Mouse (Mus musculus): ENCODE measurements around the gene Lrrc61. TPM values are rescaled to one million over a fixed set of nuclear protein-coding genes. Genes with fewer than 3 reads are reported as not detected.
A peak's percentile ranks its signal among the peaks of the same experiment; 100 is the strongest.
"Not testable (repeated sequence)": the region's sequence is repeated elsewhere in the genome, so short reads cannot be mapped to it uniquely, and the experiment has no call there.

Lrrc61 gene
- 10 to 100 TPM; 15.8 to 20.1 TPM for total RNA-seq (2021)
- long read RNA-seq, experiment 1, transcript Lrrc61-202 (3 exons, 2,913 nt) = major isoform, 5 of 17 reads
- long read RNA-seq, experiment 1, partial matches to known transcripts = 0 of 17 reads
- long read RNA-seq, experiment 1, other reads (novel, unspliced or antisense) = 7 of 17 reads
- long read RNA-seq, experiment 2, partial matches to known transcripts = 0 of 22 reads
- long read RNA-seq, experiment 2, other reads (novel, unspliced or antisense) = 10 of 22 reads

- peak; percentile 97 to 99 for DNase-seq (ENCODE audit: low spot score in 2 of 2)
These were observed at the start of gene Lrrc61 for GRCm38 (mm10) chr6:48554280-48555103. Lrrc61 (plus strand) TSS chr6:48554796.

- no peak for DNase-seq (ENCODE audit: low spot score in 2 of 2)
These were observed 46.5 kb upstream of the Lrrc61 start for GRCm38 (mm10) chr6:48508087-48508486.

DNA sequence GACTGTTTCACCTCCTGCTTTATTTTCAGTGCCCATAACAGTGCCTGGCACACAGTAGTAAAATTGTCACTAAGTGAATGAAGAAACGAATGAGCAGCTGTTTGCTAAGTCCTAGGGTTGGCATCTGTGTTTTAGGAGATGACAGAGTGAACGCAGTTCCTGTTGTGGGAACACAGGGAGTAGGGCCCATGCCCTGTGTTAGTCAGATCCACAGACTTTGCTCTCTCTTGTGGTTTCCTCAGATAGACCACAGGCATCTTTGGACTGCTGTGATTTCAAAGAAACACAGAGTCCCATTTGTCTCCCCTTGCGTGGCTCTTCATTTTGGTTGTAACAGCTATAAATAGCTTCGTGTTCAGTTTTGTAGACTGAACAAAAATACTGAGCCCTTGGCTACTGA, 44.2 kb upstream of the Lrrc61 start:
- DNase-seq (ENCODE audit: low spot score in 2 of 2) = no peak

DNA sequence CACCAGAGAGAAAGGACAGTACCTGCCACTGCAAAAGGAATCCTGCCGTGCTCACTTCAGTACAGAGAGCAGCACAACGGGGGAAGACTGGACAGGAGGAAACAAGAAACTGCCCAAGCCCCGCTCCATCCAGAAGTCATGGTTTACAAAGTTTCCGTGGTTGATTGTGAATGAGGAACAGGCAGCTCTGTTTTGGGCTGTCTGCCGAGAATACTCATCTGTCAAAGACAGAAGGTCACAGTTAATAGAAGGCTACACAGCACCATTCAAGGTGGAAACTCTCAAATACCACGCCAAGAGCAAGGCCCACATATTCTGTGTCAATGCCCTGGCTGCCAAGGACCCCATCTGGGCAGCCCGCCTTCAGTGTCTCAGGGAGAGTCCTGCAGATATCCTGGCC, 42.7 kb upstream of the Lrrc61 start:
- DNase-seq (ENCODE audit: low spot score in 2 of 2) = no peak

- not testable (repeated sequence) for DNase-seq (ENCODE audit: low spot score in 2 of 2)
These were observed 29.7 kb upstream of the Lrrc61 start for GRCm38 (mm10) chr6:48524882-48525281.

GRCm38 (mm10) chr6:48527901-48528300, 26.7 kb upstream of the Lrrc61 start:
- DNase-seq (ENCODE audit: low spot score in 2 of 2) = no peak

- DNase-seq (ENCODE audit: low spot score in 2 of 2) = no peak
These were observed 25.3 kb upstream of the Lrrc61 start for GRCm38 (mm10) chr6:48529261-48529660.

DNA sequence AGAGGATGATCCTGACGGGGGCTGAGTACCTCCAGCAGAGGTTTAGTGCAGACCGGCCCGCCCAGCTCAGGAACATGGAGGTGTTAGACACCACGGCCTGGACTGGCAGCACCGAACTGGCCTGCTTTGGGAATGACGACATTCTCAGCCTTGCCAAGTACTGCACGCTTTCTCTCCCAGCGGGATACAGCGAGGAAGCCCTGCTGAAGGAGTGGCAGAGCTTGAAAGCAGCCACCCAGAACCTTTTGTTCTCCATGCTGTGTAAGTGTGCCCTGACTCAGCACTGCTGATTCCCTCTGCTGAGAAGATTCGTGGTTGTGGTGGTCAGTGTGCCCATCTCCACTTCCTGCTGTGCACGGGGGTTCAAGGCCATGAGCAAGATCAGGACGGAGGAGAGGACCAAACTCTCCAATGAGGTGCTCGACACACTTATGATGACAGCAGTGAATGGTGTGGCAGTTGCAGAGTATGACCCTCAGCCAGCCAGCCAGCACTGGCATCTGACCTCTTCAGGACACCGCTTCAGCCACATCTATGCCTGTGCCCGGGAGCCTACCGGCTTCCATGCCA, 24.6 kb upstream of the Lrrc61 start:
- no peak for DNase-seq (ENCODE audit: low spot score in 2 of 2)

DNA sequence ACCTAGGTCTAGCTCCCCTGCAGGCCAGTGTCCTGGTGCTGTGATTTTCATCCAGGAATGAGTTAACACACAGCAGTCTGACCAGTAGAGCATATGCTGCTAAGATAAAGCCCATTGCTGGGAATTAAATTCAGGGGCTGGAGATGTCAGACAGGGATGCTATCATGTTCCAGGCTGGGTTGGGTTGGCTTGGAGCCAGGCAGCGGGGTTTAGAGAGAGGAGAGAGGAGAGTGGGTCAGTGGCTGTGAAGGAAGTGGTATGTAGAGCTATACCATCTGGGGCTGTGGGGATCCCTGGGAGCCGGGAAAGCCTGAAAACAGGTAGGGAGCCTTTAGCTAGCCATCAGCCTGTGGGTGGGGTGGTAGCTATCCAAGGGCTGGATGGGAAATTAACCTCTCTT, 23.7 kb upstream of the Lrrc61 start:
- no peak for DNase-seq (ENCODE audit: low spot score in 2 of 2)

GRCm38 (mm10) chr6:48533475-48533874, 21.1 kb upstream of the Lrrc61 start:
- no peak for DNase-seq (ENCODE audit: low spot score in 2 of 2)

DNA sequence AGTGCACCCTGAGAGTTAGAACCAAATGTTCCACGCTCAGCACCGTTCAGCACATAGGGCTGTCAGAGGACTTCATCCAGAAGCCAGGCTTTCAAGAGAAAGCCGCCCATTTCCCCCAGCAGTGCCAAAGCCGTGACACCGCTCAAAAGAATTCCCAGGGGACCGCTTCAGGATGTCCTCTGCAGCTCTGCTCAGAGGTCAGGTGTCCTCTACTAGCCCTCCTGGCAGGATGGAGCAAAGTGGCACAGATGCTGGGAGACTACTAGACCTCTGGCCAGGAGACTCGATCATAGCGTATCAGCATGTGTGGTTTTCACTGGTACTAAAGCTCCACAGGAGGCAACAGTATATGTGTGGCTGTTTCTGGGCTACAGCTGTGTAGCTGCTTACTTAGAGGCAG, 19.7 kb upstream of the Lrrc61 start:
- DNase-seq (ENCODE audit: low spot score in 2 of 2) = no peak

- no peak for DNase-seq (ENCODE audit: low spot score in 2 of 2)
These were observed 18.5 kb upstream of the Lrrc61 start for GRCm38 (mm10) chr6:48536091-48536490.

DNA sequence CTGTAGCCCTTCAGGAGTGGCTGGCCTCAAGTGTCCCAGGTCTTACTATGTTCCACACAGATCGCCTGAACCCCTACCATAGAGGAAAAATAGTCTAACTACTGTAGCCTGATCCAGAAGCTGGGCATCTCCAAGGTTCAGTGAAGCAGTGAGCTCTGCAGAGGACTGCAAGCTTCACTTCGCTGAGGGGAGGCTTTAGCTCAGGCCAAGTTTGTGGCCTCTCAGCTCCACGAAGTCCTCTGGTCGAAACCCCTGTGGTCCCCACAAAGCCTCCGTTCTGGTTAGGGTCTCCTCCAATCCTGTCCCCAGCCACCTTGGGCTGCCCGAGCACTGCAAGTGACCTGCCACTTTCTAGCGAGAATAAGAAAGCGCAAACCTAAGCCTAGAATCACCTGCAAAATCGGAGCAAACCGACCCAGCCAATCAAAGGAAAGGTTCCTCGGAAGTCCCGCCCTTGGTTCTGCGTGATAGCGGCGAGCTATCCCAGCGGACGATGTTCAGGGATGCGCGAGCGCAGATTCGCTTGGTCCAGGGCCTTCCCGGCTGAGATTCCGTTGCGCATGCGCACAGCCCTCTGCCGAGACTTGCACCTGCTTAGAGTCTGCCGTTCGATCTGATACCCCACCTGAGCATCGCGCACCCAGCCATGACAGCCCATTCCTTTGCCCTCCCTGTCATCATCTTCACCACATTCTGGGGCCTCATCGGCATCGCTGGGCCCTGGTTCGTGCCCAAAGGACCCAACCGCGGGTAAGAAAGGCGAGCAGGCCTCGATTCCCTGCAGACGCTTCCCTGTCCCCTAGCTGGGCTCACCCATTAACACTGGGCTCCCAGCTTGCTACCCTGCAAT, 17.3 kb upstream of the Lrrc61 start, which contains the start of gene Atp6v0e2:
Gene Atp6v0e2, plus strand, starts transcription at position 511 of the 850 bp plus-strand sequence.
- DNase-seq (ENCODE audit: low spot score in 2 of 2) = peak; percentile 64 to 80

GRCm38 (mm10) chr6:48538841-48539737, 15.5 kb upstream of the Lrrc61 start:
- peak; percentile 60 to 76 for DNase-seq (ENCODE audit: low spot score in 2 of 2)

DNA sequence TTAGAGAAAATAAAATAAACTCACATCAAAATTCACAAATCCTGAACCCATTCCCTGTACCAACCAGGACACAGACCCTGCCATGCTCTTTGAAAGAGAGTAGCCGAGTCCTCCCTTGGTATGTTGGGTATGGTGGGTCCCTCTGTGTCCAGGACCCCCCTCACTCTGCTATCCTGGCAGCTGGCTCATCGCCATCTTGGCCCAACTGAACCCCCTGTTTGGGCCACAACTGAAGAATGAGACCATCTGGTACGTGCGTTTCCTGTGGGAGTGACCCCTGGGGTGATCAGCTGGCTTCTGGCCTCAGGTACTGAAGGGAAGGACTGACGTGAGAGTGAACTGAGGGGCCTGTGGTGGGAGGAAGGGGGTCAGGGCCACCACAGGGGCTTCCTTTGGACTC, 14.7 kb upstream of the Lrrc61 start:
- DNase-seq (ENCODE audit: low spot score in 2 of 2) = no peak

- DNase-seq (ENCODE audit: low spot score in 2 of 2) = no peak
These were observed 13.9 kb upstream of the Lrrc61 start for GRCm38 (mm10) chr6:48540721-48541120.

DNA sequence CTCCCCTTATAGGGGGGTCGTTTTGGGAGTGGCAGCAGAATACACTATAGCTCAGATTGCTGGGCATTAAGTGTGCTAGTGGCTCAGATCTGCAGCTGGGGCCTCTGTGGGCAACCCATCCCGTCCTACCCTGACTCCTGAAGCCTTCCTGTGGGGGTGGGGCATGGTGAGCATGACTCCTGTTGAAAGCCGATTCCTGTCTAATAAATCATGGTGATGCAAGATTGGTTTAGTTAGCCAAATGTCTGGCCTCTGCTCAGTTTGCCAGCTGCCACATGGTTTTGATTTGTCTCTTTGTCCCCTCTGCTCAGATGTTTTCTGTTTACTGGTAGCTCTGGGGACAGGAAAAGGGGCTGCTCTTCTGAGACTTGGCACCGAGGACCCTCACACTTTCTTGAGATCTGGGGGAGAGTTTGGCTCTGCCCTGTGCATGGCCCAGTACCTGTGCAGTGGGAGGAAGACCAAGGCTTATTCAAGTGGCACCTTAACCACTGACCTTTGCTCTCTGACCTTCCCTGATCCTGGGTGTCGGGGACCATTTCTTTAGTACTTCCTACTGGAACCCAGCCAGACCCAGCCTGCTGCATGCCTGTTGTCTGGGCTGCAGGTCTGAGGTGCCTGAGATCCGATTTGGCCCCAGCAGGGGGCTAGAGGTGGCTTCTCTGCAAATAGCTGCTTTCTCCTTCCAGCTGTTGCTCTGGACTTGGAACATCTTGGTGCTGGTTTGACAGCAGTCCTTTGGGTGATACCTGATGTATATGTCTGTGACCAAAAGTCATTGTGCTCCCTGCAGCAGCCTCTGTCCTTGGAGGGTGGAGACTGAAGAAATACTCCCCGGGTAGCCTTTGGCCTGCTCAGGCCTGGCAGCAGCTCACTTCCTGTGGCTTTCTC, 12.8 kb upstream of the Lrrc61 start:
- no peak for DNase-seq (ENCODE audit: low spot score in 2 of 2)

- DNase-seq (ENCODE audit: low spot score in 2 of 2) = no peak
These were observed 12.0 kb upstream of the Lrrc61 start for GRCm38 (mm10) chr6:48542631-48543030.

DNA sequence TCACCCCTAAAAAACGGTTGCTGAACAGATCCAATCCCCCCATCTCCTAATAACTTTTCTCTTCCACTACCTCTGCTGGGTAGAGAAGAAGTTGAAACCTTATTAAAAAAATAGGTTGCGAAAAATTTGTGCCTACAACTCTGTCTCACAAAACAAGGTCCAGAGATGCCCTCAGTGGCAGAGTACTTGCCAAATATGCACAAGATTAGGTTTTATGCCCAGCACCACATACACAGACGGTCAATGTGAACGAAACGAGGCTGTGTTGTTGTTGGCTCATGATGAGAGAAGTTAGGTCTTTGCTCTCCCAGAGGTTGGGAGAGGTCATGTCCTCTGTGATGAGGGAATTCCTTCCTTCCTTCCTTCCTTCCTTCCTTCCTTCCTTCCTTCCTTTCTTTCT, 9.3 kb upstream of the Lrrc61 start:
- DNase-seq (ENCODE audit: low spot score in 2 of 2) = no peak

All from gastrocnemius, postnatal 4 days (tissue).